Mouse (Mus musculus) stomach, embryonic 14.5 days (tissue): ENCODE measurements around the gene Ankrd55. TPM values are rescaled to one million over a fixed set of nuclear protein-coding genes. Genes with fewer than 3 reads are reported as not detected.

ENCODE experiments used
- ATAC-seq: fragments of 200-750 bp; cut with Nextera tagmentation; 2 replicates; pipeline ENCODE4 v1.8.0; 2017; ENCODE audit warnings: low read depth, moderate TSS enrichment; ENCODE audit not compliant: insufficient number of reproducible peaks, insufficient read depth, low FRiP score
- H3K27ac ChIP-seq: fragments of 300-500 bp; sonication (generic); 2 replicates; pipeline ENCODE4 v1.5.1; 2014; ENCODE audit warnings: mild to moderate bottlenecking, low read length, moderate library complexity, mixed read lengths
- H3K27me3 ChIP-seq: fragments of 300-500 bp; sonication (generic); 2 replicates; pipeline ENCODE4 v1.6.1; 2014; ENCODE audit warnings: low read length, control low read depth, mixed read lengths; ENCODE audit not compliant: control insufficient read depth, insufficient read depth
- H3K36me3 ChIP-seq: fragments of 300-500 bp; sonication (generic); 2 replicates; pipeline ENCODE4 v1.6.1; 2014; ENCODE audit warnings: mild to moderate bottlenecking, control low read depth, low read length, moderate library complexity, mixed read lengths; ENCODE audit not compliant: control insufficient read depth, insufficient read depth
- H3K4me1 ChIP-seq: fragments of 300-500 bp; sonication (generic); 2 replicates; pipeline ENCODE4 v1.6.1; 2014; ENCODE audit warnings: low read length, control low read depth, mixed read lengths; ENCODE audit not compliant: control insufficient read depth, insufficient read depth
- H3K4me2 ChIP-seq: fragments of 300-500 bp; sonication (generic); replicated peaks from 2 replicates; pipeline ENCODE4 v1.6.1; 2014; ENCODE audit warnings: low read depth, low read length, control low read depth
- H3K4me3 ChIP-seq: fragments of 300-500 bp; sonication (generic); 2 replicates; pipeline ENCODE4 v1.5.1; 2014; ENCODE audit warnings: low read depth, low read length, control low read depth
- H3K9ac ChIP-seq: fragments of 300-500 bp; sonication (generic); replicated peaks from 2 replicates; pipeline ENCODE4 v1.6.1; 2014; ENCODE audit warnings: low read depth, mild to moderate bottlenecking, control low read depth, low read length, moderate library complexity, mixed read lengths
- H3K9me3 ChIP-seq: fragments of 300-500 bp; sonication (generic); 2 replicates; pipeline ENCODE4 v1.6.1; 2016; ENCODE audit warnings: low read depth, low read length, control low read depth; ENCODE audit not compliant: control insufficient read depth
- WGBS: fragments of 180-500 bp; shearing (Covaris S2); extraction: QIAGEN DNeasy Blood & Tissue Kit; methylation state at CpG from one replicate; pipeline ENCODE4 v1.1.7; 2014; 5-methylcytosine and 5-hydroxymethylcytosine counted together
- polyA plus RNA-seq: library from polyadenylated mRNA; unstranded; fragments of >200 nt; fragmentation: Nextera tagmentation; extraction: Ambion mirVana; gene quantifications from 2 replicates; pipeline ENCODE4 v1.2.1, GENCODE M21; 2014

Ankrd55 gene
- polyA plus RNA-seq, 1 experiment from 2014 or later, result 0.26 TPM

- Histone ChIP-seq H3K27me3 (no peaks in the 10 kb centered on the region), H3K9ac (no peak overlapping the region), H3K4me1 (0 out of 2 replicates have a peak, but pooled peaks cover 2% of the 10 kb centered on the region), H3K9me3 (no peaks in the 10 kb centered on the region), H3K4me3 (no peak overlapping the region), H3K4me2 (no peak overlapping the region), H3K36me3 (no peaks in the 10 kb centered on the region), H3K27ac (no peak overlapping the region)
- no peak for ATAC-seq
- WGBS, result 85% methylated on average over 3 of the region's 3 CpGs
These were observed 75.5 kb downstream of the Ankrd55 start for GRCm38 (mm10) chr13:112363746-112364145.

- Histone ChIP-seq H3K9me3 (no peaks in the 10 kb centered on the region), H3K9ac (no peak overlapping the region), H3K27me3 (no peaks in the 10 kb centered on the region), H3K4me1 (0 out of 2 replicates have a peak, but pooled peaks cover 2% of the 10 kb centered on the region), H3K4me2 (no peak overlapping the region), H3K36me3 (no peaks in the 10 kb centered on the region), H3K27ac (no peak overlapping the region), H3K4me3 (no peak overlapping the region)
- WGBS, result 88% methylated on average over 5 of the region's 5 CpGs
- no peak for ATAC-seq
These were observed 76.4 kb downstream of the Ankrd55 start for GRCm38 (mm10) chr13:112364698-112365097.

GRCm38 (mm10) chr13:112365303-112365702, 77.1 kb downstream of the Ankrd55 start:
- Histone ChIP-seq H3K4me2 (no peak overlapping the region), H3K36me3 (no peaks in the 10 kb centered on the region), H3K27me3 (no peaks in the 10 kb centered on the region), H3K9me3 (no peaks in the 10 kb centered on the region), H3K27ac (no peak overlapping the region), H3K4me1 (0 out of 2 replicates have a peak, but pooled peaks cover 2% of the 10 kb centered on the region), H3K9ac (no peak overlapping the region), H3K4me3 (no peak overlapping the region)
- 66% methylated on average over 5 of the region's 5 CpGs for whole genome bisulfite sequencing
- no peak for ATAC-seq

- no peak overlapping the region for H3K27ac ChIP-seq
- ATAC-seq, result no peak
- H3K27me3 ChIP-seq, result no peaks in the 10 kb centered on the region
- WGBS, result 70% methylated on average over 4 of the region's 4 CpGs
- 0 out of 2 replicates have a peak, but pooled peaks cover 2% of the 10 kb centered on the region for H3K4me1 ChIP-seq
- H3K4me2 ChIP-seq, result no peak overlapping the region
- H3K4me3 ChIP-seq, result no peak overlapping the region
- H3K36me3 ChIP-seq, result no peaks in the 10 kb centered on the region
- no peak overlapping the region for H3K9ac ChIP-seq
- H3K9me3 ChIP-seq, result no peaks in the 10 kb centered on the region
These were observed 77.5 kb downstream of the Ankrd55 start for GRCm38 (mm10) chr13:112365762-112366161.

GRCm38 (mm10) chr13:112366321-112367029, 78.2 kb downstream of the Ankrd55 start:
- H3K27me3 ChIP-seq, result no peaks in the 10 kb centered on the region
- no peak overlapping the region for H3K4me2 ChIP-seq
- H3K9me3 ChIP-seq, result no peaks in the 10 kb centered on the region
- H3K9ac ChIP-seq, result no peak overlapping the region
- 0 out of 2 replicates have a peak, but pooled peaks cover 2% of the 10 kb centered on the region for H3K4me1 ChIP-seq
- no peak overlapping the region for H3K4me3 ChIP-seq
- no peaks in the 10 kb centered on the region for H3K36me3 ChIP-seq
- H3K27ac ChIP-seq, result no peak overlapping the region
- no peak for ATAC-seq
- WGBS, result 67% methylated on average over 4 of the region's 4 CpGs

- H3K9me3 ChIP-seq, result no peaks in the 10 kb centered on the region
- H3K27me3 ChIP-seq, result no peaks in the 10 kb centered on the region
- no peak overlapping the region for H3K9ac ChIP-seq
- H3K36me3 ChIP-seq, result no peaks in the 10 kb centered on the region
- H3K4me1 ChIP-seq, result peaks cover 4% of the 10 kb centered on the region; the same call in 1 of the 2 replicates
- ATAC-seq, result no peak
- no peak overlapping the region for H3K4me3 ChIP-seq
- 91% methylated on average over 4 of the region's 4 CpGs for WGBS
- H3K4me2 ChIP-seq, result no peak overlapping the region
- H3K27ac ChIP-seq, result no peak overlapping the region
These were observed 83.5 kb downstream of the Ankrd55 start for GRCm38 (mm10) chr13:112371729-112372128.

GRCm38 (mm10) chr13:112375766-112376165, 87.5 kb downstream of the Ankrd55 start:
- H3K9ac ChIP-seq, result no peak overlapping the region
- ATAC-seq, result no peak
- H3K4me3 ChIP-seq, result no peak overlapping the region
- H3K4me1 ChIP-seq, result peaks cover 4% of the 10 kb centered on the region; the same call in 1 of the 2 replicates
- no peak overlapping the region for H3K27ac ChIP-seq
- no peak overlapping the region for H3K4me2 ChIP-seq
- 47% methylated on average over 8 of the region's 8 CpGs for WGBS
- no peaks in the 10 kb centered on the region for H3K9me3 ChIP-seq
- no peaks in the 10 kb centered on the region for H3K27me3 ChIP-seq
- H3K36me3 ChIP-seq, result no peaks in the 10 kb centered on the region

- Histone ChIP-seq H3K27ac (no peak overlapping the region), H3K4me3 (no peak overlapping the region), H3K9me3 (no peaks in the 10 kb centered on the region), H3K9ac (no peak overlapping the region), H3K4me2 (no peak overlapping the region), H3K36me3 (no peaks in the 10 kb centered on the region), H3K27me3 (no peaks in the 10 kb centered on the region), H3K4me1 (peaks cover 14% of the 10 kb centered on the region; the same call in 1 of the 2 replicates)
- 69% methylated on average over 9 of the region's 9 CpGs for WGBS
- no peak for ATAC-seq
These were observed 90.6 kb downstream of the Ankrd55 start for GRCm38 (mm10) chr13:112378782-112379305.
